Mouse (Mus musculus): ENCODE measurements around the gene Ms4a4a.
"Not testable (repeated sequence)": the region's sequence is repeated elsewhere in the genome, so short reads cannot be mapped to it uniquely, and the experiment has no call there.

The Ms4a4a gene

DNA sequence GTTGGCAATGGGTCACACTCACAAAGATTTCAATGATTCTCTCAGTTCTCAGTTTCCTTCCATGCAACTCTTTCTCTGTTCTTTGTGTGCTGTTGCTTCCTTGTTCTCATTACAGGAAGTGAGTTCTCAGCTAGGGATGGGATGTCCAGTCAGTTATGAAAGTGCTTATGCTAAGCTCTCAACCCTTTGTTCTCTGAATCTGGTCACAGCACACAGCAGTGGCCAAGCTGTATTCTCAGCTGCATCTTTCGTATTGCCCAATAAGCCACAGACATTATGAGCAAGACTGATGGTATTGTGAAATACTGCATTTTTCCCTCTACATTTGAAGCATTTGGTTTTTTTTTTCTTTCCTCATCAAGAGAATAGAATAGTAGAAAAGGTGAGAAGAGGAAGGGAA is 55.9 kb downstream of the Ms4a4a start:
- in situ Hi-C loops (cut with MboI, MseI) = not testable (repeated sequence)

DNA sequence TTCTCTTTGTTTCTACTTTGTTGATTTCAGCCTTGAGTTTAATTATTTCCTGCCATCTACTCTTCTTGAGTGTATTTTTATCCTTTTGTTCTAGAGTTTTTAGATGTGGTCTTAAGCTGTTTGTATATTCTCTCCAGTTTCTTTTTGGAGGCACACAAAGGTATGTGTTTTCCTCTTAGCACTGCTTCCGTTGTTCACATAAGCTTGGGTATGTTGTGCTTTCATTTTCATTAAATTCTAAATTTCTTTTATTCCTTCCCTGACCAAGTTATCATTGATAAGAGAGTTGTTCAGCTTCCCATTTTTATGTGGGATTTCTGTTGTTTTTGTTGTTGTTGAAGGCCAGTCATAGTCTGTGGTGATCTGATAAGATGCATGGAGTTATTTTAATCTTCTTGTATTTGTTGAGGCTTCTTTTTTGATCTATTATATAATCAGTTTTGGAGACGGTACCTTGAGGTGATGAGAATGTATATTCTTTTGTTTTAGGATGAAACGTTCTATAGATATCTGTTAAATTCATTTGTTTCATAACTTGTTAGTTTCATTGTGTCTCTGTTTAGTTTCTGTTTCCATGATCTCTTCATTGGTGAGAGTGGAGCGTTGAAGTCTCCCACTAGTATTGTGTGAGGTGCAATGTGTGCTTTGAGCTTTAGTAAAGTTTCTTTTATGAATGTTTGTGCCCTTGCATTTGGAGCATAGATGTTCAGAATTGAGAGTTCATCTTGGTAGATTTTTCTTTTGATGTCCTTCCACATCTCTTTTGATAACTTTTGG is 59.9 kb downstream of the Ms4a4a start:
- in situ Hi-C loops (cut with MboI, MseI) = no loop called here

All from T-helper 1 cell (primary cell).